In the genomic region with DNA sequence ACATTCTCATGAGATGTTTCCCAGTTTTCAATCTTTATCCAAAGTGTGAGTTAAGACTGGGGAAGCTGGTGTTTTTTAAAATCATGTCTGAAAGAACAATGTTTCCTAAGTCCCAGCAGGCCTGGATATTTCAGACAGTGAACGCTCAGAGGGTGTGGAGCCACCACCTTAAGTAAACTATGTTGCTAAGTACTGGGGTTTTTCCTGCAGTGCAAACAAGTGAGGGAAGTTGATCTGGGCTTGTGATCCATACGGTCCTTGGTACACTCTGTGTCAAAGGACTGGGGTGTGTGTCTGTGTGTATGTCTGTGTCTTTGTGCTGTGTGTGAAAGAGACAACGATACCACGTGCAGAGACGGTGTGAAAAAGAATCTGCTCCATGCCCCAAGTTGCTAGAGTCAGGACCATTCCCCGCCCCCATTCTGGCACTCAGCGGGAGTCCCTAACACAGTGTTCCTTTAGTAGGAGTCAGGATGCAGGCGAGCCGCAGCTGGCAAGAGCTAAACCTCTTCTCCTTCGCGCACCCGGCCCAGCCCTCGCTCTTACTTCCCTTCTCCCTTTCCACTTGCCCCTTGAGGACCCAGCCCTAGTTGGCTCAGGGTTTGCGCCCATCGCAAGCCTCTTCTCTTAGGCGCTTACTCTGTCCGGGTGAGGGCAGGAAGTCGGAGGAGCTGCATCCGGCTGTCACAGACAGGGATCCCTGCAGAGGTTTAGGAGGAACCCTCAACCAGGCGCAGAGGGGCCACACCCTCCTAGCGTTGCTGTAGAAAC, we compare ENCODE assay signal across 10 mouse cellular contexts. TPM values are rescaled to one million over a fixed set of nuclear protein-coding genes. Genes with fewer than 3 reads are reported as not detected.
DNase-seq lines count a peak whose midpoint lies in the region; ATAC-seq and TF ChIP-seq lines count a peak whose summit lies in the region.
"Had no signal": no experiment of that assay in that cellular context is flagged by ENCODE, and none has a peak within 500 bp of the region (broad histone marks: within the 10 kb centered on the region; RNA-seq: fewer than 3 reads in every experiment).

Dyrk4 (minus strand) TSS at position 729 of the 771 bp plus-strand sequence.

- no peak for DNase-seq in frontal cortex, postnatal 25 days (ENCODE audit: low spot score in 2 of 2)
- DNase-seq in T-cell, adult 2 months (ENCODE audit: low spot score), result peak; percentile 16
- DNase-seq in gastrocnemius, postnatal 25 days, result peak; percentile 11
- peak; percentile 17 for DNase-seq in hindbrain, postnatal 0 days (ENCODE audit: low spot score)
- DNase-seq in lung, adult 2 months, result peak; percentile 23
- DNase-seq in cerebellum, adult 18-20 months, result no peak

- no peak within 1 kb of the TSS for H3K4me3 ChIP-seq in hindbrain, postnatal 0 days (ENCODE audit: low read length)
- peak within 1 kb of the TSS; percentile 44 for H3K4me3 ChIP-seq in lung, adult 2 months (replicated peaks; ENCODE audit: extremely low read depth, low read depth, low read length)
- H3K4me3 ChIP-seq in olfactory bulb, adult 2 months (ENCODE audit: insufficient read depth, low read depth, low read length), result peak within 1 kb of the TSS; percentile 11; the same call in 1 of the 2 replicates

- no peak for TF ChIP-seq POLR2A in lung, adult 2 months (IDR thresholded peaks at IDR 0.05; ENCODE audit: borderline replicate concordance, extremely low read depth, low read depth, low read length)
- no peak for TF ChIP-seq POLR2A in olfactory bulb, adult 2 months (IDR thresholded peaks at IDR 0.05; ENCODE audit: insufficient read depth, low read depth, low read length)

- no peaks in the 10 kb centered on the region for H3K4me1 ChIP-seq in hindbrain, postnatal 0 days (ENCODE audit: insufficient read depth, low read length)
- no peaks in the 10 kb centered on the region for H3K4me1 ChIP-seq in lung, adult 2 months (ENCODE audit: control insufficient read depth, insufficient read depth, low read length)
- H3K4me1 ChIP-seq in olfactory bulb, adult 2 months (ENCODE audit: control insufficient read depth, insufficient read depth, low read length), result peaks cover 5% of the 10 kb centered on the region

- H3K27ac ChIP-seq in hindbrain, postnatal 0 days, result no peak within 1 kb of the TSS
- H3K27ac ChIP-seq in olfactory bulb, adult 2 months (ENCODE audit: insufficient read depth, low read depth, low read length), result no peak within 1 kb of the TSS

- H3K36me3 ChIP-seq in hindbrain, postnatal 0 days (ENCODE audit: insufficient read depth, low read length), result peaks cover 8% of the 10 kb centered on the region; the same call in 1 of the 2 replicates

- WGBS in hindbrain, postnatal 0 days, result 5% methylated on average over 21 of the region's 21 CpGs
- 15% methylated on average over 21 of the region's 21 CpGs for WGBS in lung, adult 2 months
- 14% methylated on average over 21 of the region's 21 CpGs for WGBS in olfactory bulb, adult 2 months

- no peak for TF ChIP-seq CTCF in hindbrain, postnatal 0 days (IDR thresholded peaks at IDR 0.05; ENCODE audit: low read depth)
- TF ChIP-seq CTCF in lung, adult 2 months (IDR thresholded peaks at IDR 0.05; ENCODE audit: insufficient read depth, low read length), result no peak
- no peak for TF ChIP-seq CTCF in olfactory bulb, adult 2 months (IDR thresholded peaks at IDR 0.05; ENCODE audit: insufficient read depth, low read depth, low read length)

- H3K27me3 ChIP-seq in hindbrain, postnatal 0 days (ENCODE audit: insufficient read depth, low read length), result no peaks in the 10 kb centered on the region

- H3K4me2 ChIP-seq in hindbrain, postnatal 0 days (ENCODE audit: low read depth, low read length), result peak within 1 kb of the TSS; percentile 43

- H3K9ac ChIP-seq in hindbrain, postnatal 0 days (replicated peaks; ENCODE audit: low read length), result 0 out of 2 replicates have a peak within 1 kb of the TSS, but pooled peaks have one; percentile 35

- no peaks in the 10 kb centered on the region for H3K9me3 ChIP-seq in hindbrain, postnatal 0 days (ENCODE audit: low read length)
- H3K9me3 ChIP-seq: G1E had no signal

- peak; percentile 23; the same call in 1 of the 2 replicates for ATAC-seq in frontal cortex, adult (ENCODE audit: low TSS enrichment)
- peak; percentile 47 for ATAC-seq in hindbrain, postnatal 0 days

RNA-seq across cellular contexts. Expression of gene Dyrk4, which starts in this region (rescaled TPM):
- not detected for total RNA-seq in gastrocnemius, postnatal 25 days (2021)
- total RNA-seq in hindbrain, postnatal 0 days (2014; rRNA removed), result not detected in 2 replicates
- polyA plus RNA-seq in hindbrain, postnatal 0 days (2015; fragmentation: Nextera tagmentation; extraction: Ambion mirVana), result 0.08 and 0.30 TPM in 2 replicates
- 0.07 and 0.10 TPM in 2 replicates for polyA plus RNA-seq in lung, adult 2 months (2012; rRNA removed)
- not detected in 2 replicates for polyA plus RNA-seq in olfactory bulb, adult 2 months (2012; ENCODE audit: insufficient read depth, insufficient read length, low replicate concordance, missing spikeins)
- total RNA-seq: G1E had no signal
- polyA plus RNA-seq: G1E; gonadal fat pad, adult 2 months had no signal

Comparison
In these comparisons a context has a peak if more than half of its experiments do, and no peak if none do; other contexts are left out.
1. Peak in DNase-seq in gastrocnemius, postnatal 25 days; RNA of the gene not detected or under 1 TPM.
2. Peak in DNase-seq, ATAC-seq, H3K9ac ChIP-seq and H3K4me2 ChIP-seq in hindbrain, postnatal 0 days; RNA of the gene not detected or under 1 TPM.
3. Peak in DNase-seq and H3K4me3 ChIP-seq in lung, adult 2 months; RNA of the gene not detected or under 1 TPM.